Mouse (Mus musculus) bone marrow, adult 2 months (tissue): Measurements from ENCODE around the gene Pappa.

Experiments used
- CTCF ChIP-seq: fragments of 200-500 bp; IDR thresholded peaks from 2 replicates; pipeline ENCODE4 v1.5.1; 2011; ENCODE audit warnings: low read length, control low read depth; ENCODE audit not compliant: control insufficient read depth, insufficient read depth
- POLR2A ChIP-seq: fragments of 200-500 bp; IDR thresholded peaks from 2 replicates; pipeline ENCODE4 v1.6.1; 2011; ENCODE audit warnings: low read depth, mild to moderate bottlenecking, control low read depth, low read length, borderline replicate concordance; ENCODE audit not compliant: control insufficient read depth

DNA sequence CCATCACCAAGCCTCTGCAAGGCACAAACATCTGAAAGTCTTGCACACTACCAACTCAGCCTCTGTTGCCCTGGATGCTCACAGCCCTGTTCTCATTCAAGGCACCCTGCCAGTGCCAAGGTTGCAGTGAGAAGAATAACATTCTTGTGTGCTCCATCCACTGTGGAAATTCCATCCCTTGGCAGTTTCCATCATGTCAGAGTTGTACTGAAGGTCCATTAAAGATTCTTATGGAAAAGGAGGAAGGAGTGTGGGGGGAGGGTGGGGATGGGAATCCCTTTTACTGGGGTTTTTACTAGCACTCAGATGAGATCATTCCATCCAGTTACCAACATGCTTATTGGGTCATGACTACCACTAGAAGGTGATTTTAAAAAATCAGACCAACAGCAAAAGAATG lies 243.2 kb downstream of the Pappa start:
- TF ChIP-seq POLR2A (no peak), CTCF (no peak)
